Mouse (Mus musculus) limb, embryonic 11.5 days (tissue): Measurements from ENCODE around the gene Gm13305. TPM values are rescaled to one million over a fixed set of nuclear protein-coding genes. Genes with fewer than 3 reads are reported as not detected.
"Not testable (repeated sequence)": the region's sequence is repeated elsewhere in the genome, so short reads cannot be mapped to it uniquely, and the experiment has no call there.

ENCODE experiments used
- ATAC-seq: fragments of 200-750 bp; cut with Nextera tagmentation; 2 replicates; pipeline ENCODE4 v1.8.0; 2017; ENCODE audit warnings: low read depth; ENCODE audit not compliant: insufficient number of reproducible peaks, low FRiP score, low TSS enrichment
- DNase-seq: peaks from one replicate; pipeline ENCODE4 v3.0.0-alpha.2; 2015; ENCODE audit warnings: low spot score
- H3K27ac ChIP-seq: fragments of 300-500 bp; sonication (generic); replicated peaks from 2 replicates; pipeline ENCODE4 v1.5.1; 2014; ENCODE audit warnings: low read depth, mild to moderate bottlenecking, low read length
- H3K27me3 ChIP-seq: fragments of 300-500 bp; sonication (generic); 2 replicates; pipeline ENCODE4 v1.6.1; 2014; ENCODE audit warnings: mild to moderate bottlenecking, low read length, mixed read lengths; ENCODE audit not compliant: control insufficient read depth, insufficient read depth
- H3K36me3 ChIP-seq: fragments of 300-500 bp; sonication (generic); 2 replicates; pipeline ENCODE4 v1.6.1; 2014; ENCODE audit warnings: mild to moderate bottlenecking, low read length, moderate library complexity, mixed read lengths; ENCODE audit not compliant: control insufficient read depth, insufficient read depth
- H3K4me1 ChIP-seq: fragments of 300-500 bp; sonication (generic); 2 replicates; pipeline ENCODE4 v1.6.1; 2014; ENCODE audit warnings: low read length, mixed read lengths; ENCODE audit not compliant: control insufficient read depth, insufficient read depth
- H3K4me2 ChIP-seq: fragments of 300-500 bp; sonication (generic); 2 replicates; pipeline ENCODE4 v1.6.1; 2014; ENCODE audit warnings: low read depth, mild to moderate bottlenecking, moderate library complexity; ENCODE audit not compliant: severe bottlenecking
- H3K4me3 ChIP-seq: fragments of 300-500 bp; sonication (generic); 2 replicates; pipeline ENCODE4 v1.5.1; 2014; ENCODE audit warnings: low read depth, low read length
- H3K9ac ChIP-seq: fragments of 300-500 bp; sonication (generic); 2 replicates; pipeline ENCODE4 v1.6.1; 2014; ENCODE audit warnings: mild to moderate bottlenecking, low read length
- H3K9me3 ChIP-seq: fragments of 300-500 bp; sonication (generic); 2 replicates; pipeline ENCODE4 v1.6.1; 2016; ENCODE audit warnings: low read length; ENCODE audit not compliant: control insufficient read depth
- WGBS: fragments of 180-500 bp; shearing (Covaris S2); extraction: QIAGEN DNeasy Blood & Tissue Kit; methylation state at CpG from one replicate; pipeline ENCODE4 v1.1.7; 2014; 5-methylcytosine and 5-hydroxymethylcytosine counted together
- polyA plus RNA-seq: library from polyadenylated mRNA; unstranded; fragments of >200 nt; fragmentation: Nextera tagmentation; extraction: Ambion mirVana; gene quantifications from 2 replicates; pipeline ENCODE4 v1.2.1, GENCODE M21; 2014

Gene Gm13305
- 0.63 TPM in 1 of 2 replicates, not detected in the other for polyA plus RNA-seq

DNA sequence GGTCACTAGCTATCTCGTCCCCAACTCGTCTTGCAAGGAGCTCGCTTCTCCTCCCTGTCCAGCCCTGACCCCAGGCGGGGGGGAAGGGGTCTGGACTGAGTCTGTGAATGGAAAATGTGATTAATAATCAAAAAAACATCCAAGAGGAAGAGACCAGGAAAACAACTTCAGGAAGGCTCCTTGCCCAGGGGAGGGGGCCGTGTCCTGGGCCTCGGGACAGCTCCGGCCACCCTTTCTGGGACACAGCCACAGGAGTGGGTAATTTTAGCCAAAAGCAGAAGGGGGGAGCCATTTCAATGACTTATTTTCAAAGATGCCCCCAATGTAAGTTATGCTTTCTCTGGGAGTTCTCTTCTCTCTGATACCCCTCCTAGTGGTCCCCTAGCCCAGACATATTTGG is at the start of gene Gm13305:
Gene Gm13305 (minus strand): TSS at position 101 of the 400 bp plus-strand sequence.
- not testable (repeated sequence) for H3K4me2 ChIP-seq, H3K27me3 ChIP-seq, H3K4me1 ChIP-seq, H3K36me3 ChIP-seq, H3K27ac ChIP-seq, H3K9me3 ChIP-seq, H3K9ac ChIP-seq, H3K4me3 ChIP-seq, DNase-seq, ATAC-seq
- no CpG with 5 or more reads among the region's 7 CpGs for WGBS

DNA sequence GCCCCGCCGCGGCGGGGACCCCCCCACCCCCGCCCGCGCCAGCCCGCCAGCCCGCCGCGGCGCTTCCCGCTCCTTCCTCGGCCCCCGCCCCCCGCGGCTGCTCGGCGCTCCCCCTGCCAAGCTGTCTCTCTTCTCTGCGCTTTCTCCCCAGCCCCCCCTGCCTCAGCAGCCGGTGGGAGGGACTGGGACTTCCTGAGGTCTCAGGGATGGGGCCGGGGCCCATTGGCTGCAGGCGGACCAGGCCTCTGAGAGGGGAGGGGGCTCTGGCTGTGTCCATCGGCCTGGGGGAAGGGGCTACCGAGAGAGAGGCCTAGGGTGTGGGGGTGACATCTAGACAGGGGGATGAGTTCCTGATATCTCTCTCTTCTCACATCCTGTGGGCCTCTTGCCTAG is 16.6 kb upstream of the Gm13305 start:
- not testable (repeated sequence) for H3K4me3 ChIP-seq, ATAC-seq

DNA sequence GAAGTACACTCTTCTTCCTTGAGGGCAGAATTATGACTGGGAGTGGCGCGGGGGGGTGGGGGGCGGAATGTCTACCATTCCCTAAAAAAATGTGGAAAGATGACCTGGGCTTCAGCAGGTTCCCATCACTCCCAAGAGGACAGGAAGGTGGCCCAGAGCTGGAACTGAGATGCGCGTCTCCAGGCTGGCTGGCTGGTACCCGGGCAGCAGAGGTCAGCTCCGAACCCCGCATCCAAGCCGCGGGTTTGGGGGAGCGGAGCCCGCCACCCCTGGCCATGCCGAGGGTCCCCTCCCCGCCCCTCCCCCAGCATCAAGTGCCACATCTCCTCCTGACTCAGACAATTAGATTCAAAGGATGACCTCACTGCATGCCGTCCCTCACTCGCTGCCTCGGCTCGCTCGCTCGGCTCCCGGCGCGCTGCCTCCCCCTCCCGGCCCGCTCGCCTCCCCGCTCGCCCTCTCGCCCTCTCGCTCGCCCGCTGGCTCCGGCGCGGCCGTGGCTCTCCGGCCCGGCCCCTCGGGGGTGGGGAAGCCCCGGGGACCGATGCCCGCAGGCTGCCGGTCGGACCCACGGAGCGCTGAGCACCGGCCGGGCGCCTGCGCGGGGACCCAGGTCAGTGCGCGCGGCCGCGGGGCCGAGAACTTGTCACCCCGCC is 16.0 kb upstream of the Gm13305 start:
- no CpG with 5 or more reads among the region's 58 CpGs for WGBS
- not testable (repeated sequence) for DNase-seq, H3K27me3 ChIP-seq, ATAC-seq, H3K4me3 ChIP-seq, H3K27ac ChIP-seq, H3K4me2 ChIP-seq, H3K9ac ChIP-seq, H3K4me1 ChIP-seq, H3K36me3 ChIP-seq, H3K9me3 ChIP-seq

More for the DNA sequence above, 16.6 kb upstream of the Gm13305 start:
- not testable (repeated sequence) for H3K27ac ChIP-seq, H3K4me2 ChIP-seq, H3K9me3 ChIP-seq, H3K36me3 ChIP-seq, H3K9ac ChIP-seq, H3K27me3 ChIP-seq, DNase-seq, H3K4me1 ChIP-seq
- no CpG with 5 or more reads among the region's 25 CpGs for WGBS

DNA sequence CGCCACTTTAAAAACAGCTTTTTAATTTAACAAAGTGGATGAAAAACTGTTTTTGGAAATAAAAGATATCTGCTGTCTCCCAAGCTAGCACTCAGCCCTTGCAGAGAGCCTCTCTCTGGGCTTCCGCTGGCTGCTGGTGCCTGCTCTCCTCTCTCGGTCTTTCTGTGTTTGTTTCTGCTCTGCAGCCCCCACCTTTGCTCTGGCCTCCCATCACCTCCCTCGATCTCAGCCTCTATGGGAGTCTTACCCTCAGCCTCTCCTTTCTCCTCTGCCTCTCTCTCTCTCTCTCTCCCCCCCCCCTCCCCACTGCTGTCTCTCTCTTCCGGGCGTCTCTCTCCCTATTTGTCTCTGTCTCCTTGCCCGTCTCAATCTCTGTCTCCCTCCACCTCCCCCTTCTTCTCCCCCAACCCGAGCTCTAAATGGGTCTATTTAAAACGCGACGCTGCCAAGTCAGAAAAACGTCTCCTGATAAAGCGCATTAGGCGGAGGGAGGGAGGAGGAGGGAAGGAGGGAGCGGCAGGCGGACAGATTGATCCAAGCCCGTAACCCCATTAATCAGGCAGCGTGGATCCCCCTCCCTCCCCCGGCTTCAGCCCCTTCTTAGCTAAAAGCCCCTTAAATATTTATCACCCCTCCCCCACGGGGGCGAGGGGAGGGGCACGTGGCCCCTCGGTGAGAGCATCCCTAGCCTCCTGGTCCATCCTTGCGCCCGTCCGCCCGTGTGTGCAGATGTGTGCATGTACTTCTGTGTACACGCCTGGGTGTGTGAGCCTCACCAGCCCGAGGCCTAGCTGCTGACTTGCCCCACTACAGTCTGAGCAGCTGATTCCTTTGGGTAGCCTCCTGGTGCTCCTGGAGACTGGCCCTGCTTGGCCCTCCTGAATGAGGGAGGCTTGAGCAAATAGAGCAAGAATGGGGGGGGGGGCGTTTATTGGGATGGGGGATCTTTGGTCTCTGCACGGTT is 15.1 kb upstream of the Gm13305 start:
- no CpG with 5 or more reads among the region's 31 CpGs for WGBS
- H3K4me3 ChIP-seq, H3K27me3 ChIP-seq, H3K4me2 ChIP-seq, H3K4me1 ChIP-seq, H3K9ac ChIP-seq, DNase-seq, H3K9me3 ChIP-seq, H3K27ac ChIP-seq, ATAC-seq, H3K36me3 ChIP-seq: not testable (repeated sequence)

DNA sequence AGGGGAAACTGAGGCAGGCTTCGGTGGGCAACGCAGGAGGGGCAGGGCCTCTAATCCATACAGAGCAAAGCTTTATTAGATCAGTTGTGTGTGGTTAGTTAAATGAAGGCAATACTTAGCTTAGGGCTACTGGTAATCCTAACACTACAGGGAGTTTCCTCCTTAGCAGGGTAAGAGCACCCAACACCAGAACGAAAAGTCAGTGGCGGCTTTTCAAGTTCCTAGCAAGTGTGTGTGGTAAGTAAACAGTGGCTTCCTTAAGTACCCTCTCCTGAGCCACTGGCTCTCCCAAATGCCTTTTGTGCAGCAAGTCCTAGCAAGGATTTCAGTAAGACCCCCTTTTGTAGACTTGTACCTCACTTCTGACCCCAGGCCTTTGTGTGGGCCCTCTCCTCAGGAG is 9.8 kb upstream of the Gm13305 start:
- ATAC-seq, H3K9ac ChIP-seq, H3K27ac ChIP-seq, H3K9me3 ChIP-seq, H3K4me3 ChIP-seq, H3K36me3 ChIP-seq, H3K27me3 ChIP-seq, H3K4me1 ChIP-seq, DNase-seq, H3K4me2 ChIP-seq: not testable (repeated sequence)
- no CpG with 5 or more reads among the region's 4 CpGs for WGBS

DNA sequence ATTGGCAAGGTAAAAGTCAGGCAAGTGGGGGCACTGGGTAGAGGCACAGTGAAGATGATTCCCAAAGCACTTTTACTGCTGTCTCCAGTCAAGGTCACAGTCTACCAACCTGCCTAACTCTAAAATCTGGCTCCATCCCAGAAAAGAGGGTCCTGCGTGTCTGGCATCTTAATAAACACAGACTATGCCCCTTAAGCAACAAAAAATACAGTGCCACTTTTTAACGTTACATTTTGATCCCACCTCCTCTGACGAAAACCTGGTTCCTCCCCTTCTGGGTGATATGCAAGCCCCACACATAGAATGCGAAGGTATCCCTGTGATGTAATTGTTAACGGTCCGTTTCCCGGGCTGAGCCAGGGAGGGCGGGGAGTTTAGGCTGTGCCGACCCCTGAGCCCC is 15.3 kb downstream of the Gm13305 start, which contains the start of gene Gm13306:
Gene Gm13306 (plus strand): TSS at position 301 of the 400 bp plus-strand sequence.
- DNase-seq, ATAC-seq, H3K27me3 ChIP-seq, H3K9me3 ChIP-seq, H3K27ac ChIP-seq, H3K4me1 ChIP-seq, H3K9ac ChIP-seq, H3K36me3 ChIP-seq, H3K4me2 ChIP-seq, H3K4me3 ChIP-seq: not testable (repeated sequence)
- WGBS, result no CpG with 5 or more reads among the region's 9 CpGs

DNA sequence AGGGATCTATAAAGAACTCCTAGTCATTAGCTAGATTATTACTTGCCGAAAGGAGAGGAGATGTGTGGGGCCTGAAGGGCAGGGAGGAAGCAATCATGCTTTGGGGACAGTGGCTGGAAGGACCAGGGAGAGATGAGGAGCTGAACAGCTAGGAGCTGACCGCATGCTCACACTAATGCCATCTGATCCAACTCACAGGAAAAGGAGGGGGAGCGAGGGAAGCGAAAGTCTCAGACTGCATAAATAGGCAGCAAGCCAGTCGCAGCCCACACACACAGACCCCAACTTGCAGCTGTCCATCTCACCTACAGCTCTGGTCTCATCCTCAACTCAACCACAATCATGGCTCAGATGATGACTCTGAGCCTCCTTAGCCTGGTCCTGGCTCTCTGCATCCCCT is 53.9 kb downstream of the Gm13305 start, which contains the start of gene Gm13304:
Gene Gm13304 (plus strand): TSS at position 301 of the 400 bp plus-strand sequence.
- not testable (repeated sequence) for H3K4me3 ChIP-seq, H3K4me2 ChIP-seq, H3K27me3 ChIP-seq, ATAC-seq, H3K36me3 ChIP-seq, H3K27ac ChIP-seq, H3K9me3 ChIP-seq, DNase-seq, H3K9ac ChIP-seq, H3K4me1 ChIP-seq
- WGBS, result no CpG with 5 or more reads among the region's 5 CpGs
